Mouse (Mus musculus) brown adipose tissue, adult 24 weeks (tissue): ENCODE measurements around the gene Tmem171. TPM values are rescaled to one million over a fixed set of nuclear protein-coding genes. Genes with fewer than 3 reads are reported as not detected.

Source experiments
- H3K27ac ChIP-seq: fragments of 200-500 bp; replicated peaks from 2 replicates; pipeline ENCODE4 v1.5.1; 2012; ENCODE audit warnings: low read depth, mild to moderate bottlenecking, low read length
- H3K4me1 ChIP-seq: fragments of 200-500 bp; 2 replicates; pipeline ENCODE4 v1.6.1; 2012; ENCODE audit warnings: low read length, mixed read lengths; ENCODE audit not compliant: control insufficient read depth, insufficient read depth, insufficient read length
- H3K4me3 ChIP-seq: fragments of 200-500 bp; 2 replicates; pipeline ENCODE4 v1.5.1; 2012; ENCODE audit warnings: low read depth, mild to moderate bottlenecking, low read length, moderate library complexity; ENCODE audit not compliant: insufficient read depth
- polyA plus RNA-seq: library from polyadenylated mRNA; stranded (reverse); fragments of >200 nt; gene quantifications from 2 replicates; pipeline ENCODE4 v1.2.4, GENCODE M21; 2012; ENCODE audit not compliant: missing spikeins, insufficient read depth, insufficient read length

The Tmem171 gene
- 1.2 TPM in 1 of 2 replicates, not detected in the other for polyA plus RNA-seq

GRCm38 (mm10) chr13:98694773-98695314 lies at the start of gene Tmem171:
Gene Tmem171, minus strand, starts transcription at chr13:98694834.
- no peaks in the 10 kb centered on the region; the same call in 1 of the 2 replicates for H3K4me1 ChIP-seq
- H3K4me3 ChIP-seq = peak within 1 kb of the TSS; percentile 71
- peak within 1 kb of the TSS; percentile 70 for H3K27ac ChIP-seq

DNA sequence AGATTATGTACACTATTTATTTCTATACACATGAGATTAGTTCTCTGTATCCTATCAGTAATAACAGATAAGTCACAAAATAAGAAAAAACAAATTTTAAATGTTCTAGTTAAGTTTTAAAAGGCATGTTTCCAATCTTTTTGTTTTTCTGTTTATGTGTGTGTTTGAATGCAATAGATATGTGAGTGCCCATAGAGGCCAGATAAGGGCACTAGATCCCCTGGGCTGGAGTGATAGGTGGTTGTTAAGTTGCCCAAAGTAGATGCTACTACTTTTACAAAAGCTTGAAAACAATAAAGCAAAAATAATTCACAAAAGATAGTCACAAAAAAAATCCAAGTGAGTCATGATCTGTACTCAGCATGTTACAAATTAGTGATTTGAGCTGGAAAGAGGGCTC lies 49.2 kb upstream of the Tmem171 start:
- Histone ChIP-seq H3K4me3 (no peak overlapping the region), H3K4me1 (no peaks in the 10 kb centered on the region), H3K27ac (no peak overlapping the region)

DNA sequence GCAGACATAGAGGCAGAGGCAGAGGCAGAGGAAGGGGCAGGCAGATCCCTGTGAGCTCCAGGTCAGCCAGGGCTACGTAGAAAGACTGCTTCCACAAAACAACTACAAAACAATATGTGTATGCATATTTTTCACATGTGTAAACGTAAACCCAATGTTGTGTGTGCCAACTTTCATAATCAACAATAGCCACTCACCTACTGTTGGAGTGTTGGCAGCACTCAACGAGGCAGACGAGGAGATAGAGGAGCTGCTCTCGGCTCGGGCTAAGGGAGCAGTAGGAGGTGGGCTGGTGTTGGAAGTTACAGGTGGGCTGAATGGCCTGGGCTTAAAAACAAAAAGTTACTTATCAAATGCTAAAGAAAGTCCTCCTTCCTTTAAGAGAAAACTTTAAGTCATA lies 48.6 kb upstream of the Tmem171 start:
- Histone ChIP-seq H3K27ac (no peak overlapping the region), H3K4me1 (no peaks in the 10 kb centered on the region), H3K4me3 (no peak overlapping the region)

DNA sequence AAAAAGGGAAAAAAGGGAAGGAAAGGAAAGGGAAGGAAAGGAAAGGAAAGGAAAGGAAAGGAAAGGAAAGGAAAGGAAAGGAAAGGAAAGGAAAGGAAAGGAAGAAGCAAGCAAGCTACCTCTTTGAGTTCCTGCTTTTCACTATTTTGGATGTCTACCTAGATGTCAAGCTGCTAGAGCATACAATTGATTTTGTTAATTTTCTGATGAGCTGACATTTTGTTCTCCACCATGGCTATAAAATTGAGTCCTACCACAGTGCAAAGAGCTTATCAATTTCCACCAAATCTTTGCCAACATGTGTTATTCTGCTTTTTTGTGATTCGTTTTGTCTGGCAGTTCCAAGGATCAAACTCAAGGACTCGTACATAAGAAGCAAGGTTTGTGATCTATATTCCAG lies 43.6 kb upstream of the Tmem171 start:
- H3K4me3 ChIP-seq = no peak overlapping the region
- no peak overlapping the region for H3K27ac ChIP-seq

DNA sequence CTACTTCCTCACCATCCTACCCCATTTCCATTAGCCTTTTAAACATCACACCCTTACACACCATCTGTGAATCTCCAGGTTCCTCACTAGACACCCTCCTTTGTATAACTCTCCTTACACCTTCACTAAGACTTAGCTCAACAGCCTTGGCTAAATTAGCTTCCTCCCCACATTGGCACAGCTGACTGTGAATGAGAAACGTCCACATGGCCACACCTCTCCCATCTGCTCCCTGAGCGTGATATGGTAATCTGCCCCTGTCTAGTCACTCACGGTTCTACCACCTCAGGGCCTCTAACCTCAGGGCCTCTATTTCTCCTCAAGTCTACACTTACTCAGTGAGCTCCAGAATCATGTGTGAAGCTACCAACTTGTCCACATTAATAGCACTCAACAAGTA lies 38.7 kb upstream of the Tmem171 start:
- no peak overlapping the region for H3K4me3 ChIP-seq
- H3K4me1 ChIP-seq = no peaks in the 10 kb centered on the region
- no peak overlapping the region for H3K27ac ChIP-seq

More for the DNA sequence above, 43.6 kb upstream of the Tmem171 start:
- H3K4me1 ChIP-seq = no peaks in the 10 kb centered on the region

DNA sequence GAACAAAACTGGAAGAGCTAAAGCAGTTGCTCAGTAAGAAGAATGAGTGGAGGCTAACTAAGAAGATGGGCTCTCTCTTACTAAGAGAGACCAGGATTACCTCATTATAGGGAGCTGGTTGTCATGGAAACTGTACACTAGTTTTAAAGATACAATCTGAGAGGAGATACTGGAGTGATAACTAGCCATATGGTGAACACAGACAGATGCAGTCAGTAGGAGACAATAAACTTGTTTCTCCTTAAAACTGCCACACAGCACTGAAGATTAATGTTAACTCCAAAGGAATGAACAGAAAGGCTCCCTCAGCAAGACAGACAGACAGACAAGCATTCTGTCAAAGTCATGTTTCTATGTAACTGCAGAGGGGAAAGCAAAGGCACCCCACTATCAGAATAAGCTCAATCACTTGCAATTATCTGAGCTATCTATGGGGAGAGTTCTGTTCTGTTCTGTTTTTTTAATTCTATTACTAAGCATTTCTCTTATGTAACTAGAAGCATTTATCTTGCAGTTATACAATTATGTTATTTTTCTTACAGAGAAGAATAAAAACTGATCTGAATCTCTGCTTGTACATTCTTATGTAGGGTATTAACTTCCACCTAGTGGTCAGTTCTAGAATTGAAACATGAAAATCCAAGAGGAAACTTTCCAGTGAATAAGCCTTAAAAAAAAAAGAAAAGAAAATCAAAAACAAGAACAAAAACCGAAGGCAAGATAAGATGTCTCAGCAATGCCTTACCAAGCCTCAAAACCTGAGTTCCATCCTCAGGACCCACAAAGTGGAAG lies 34.8 kb upstream of the Tmem171 start:
- Histone ChIP-seq H3K27ac (no peak overlapping the region), H3K4me1 (no peaks in the 10 kb centered on the region), H3K4me3 (no peak overlapping the region)

DNA sequence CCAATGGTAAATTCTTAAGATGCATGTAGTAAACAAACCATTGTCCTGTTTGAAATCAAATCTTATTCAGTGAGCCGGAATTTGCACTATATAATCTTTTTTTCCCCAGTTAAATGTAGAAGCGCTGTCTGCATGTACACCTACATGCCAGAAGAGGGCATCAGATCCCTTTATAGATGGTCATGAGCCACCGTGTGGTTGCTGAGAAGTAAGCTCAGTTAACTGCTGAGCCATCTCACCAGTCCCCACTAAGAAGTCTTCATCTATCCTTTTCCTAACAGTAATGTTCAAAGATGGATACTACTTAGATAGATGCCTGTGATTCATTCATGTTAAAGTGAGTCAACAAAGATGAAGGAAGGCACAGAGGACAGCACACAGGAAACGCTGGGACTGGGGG lies 31.9 kb upstream of the Tmem171 start:
- no peaks in the 10 kb centered on the region for H3K4me1 ChIP-seq
- H3K4me3 ChIP-seq = no peak overlapping the region
- no peak overlapping the region for H3K27ac ChIP-seq

DNA sequence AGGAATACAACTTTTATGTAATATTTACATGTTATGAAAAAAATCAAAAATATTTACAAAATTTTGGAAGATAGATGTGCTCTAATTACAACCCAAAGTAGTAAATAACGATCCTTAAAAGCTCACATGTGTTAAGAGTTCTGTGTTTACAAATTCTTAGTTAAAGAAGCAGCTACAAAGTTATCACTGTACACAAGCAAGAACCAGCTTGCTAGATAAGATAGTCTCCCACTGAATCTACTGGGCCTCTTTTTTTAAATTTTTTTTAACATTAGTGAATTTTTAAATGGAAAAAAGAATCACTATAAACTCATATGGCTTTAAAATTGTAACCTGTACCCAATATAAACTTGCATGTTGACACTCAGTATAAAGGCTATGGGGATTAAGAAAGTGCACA lies 28.8 kb upstream of the Tmem171 start:
- H3K27ac ChIP-seq = no peak overlapping the region
- no peaks in the 10 kb centered on the region for H3K4me1 ChIP-seq

DNA sequence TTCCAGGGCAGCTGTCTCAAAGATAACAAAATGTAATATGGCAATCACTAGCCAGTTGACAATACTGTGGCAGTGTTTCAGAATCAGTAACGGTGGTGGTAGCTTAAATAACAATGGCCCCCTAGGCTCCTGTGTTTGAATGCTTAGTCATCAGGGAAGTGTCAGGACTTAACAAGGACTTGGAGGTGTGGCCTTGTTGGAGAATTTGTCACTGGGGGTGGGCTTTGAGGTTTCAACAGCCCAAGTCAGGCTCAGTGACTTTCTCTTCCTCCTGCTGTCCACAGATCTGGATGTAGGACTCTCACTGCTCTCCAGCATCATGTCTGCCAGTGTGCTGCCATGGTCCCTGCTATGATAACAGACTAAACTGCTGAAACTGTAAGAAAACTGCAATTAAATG lies 27.7 kb upstream of the Tmem171 start:
- Histone ChIP-seq H3K4me1 (no peaks in the 10 kb centered on the region), H3K4me3 (no peak overlapping the region), H3K27ac (no peak overlapping the region)

More for the DNA sequence above, 28.8 kb upstream of the Tmem171 start:
- H3K4me3 ChIP-seq = no peak overlapping the region

DNA sequence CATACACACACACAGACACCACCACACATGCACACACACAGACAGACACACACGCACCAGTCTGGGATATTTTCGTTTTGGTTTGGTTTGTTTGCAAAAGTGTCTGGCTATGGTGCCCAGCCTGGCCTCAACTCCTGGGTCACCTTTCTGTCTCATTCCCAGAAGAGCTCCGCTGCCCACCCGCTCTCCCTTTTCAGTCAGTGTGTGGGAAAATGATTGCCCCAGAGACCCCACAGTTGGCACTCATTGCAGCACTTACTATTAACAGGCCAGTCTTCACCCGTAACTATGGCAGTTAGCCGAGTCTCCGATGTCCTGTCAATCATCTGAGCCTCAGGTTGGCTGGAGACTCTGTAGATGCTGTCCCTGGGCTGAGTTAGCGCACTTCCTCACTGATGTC lies 21.5 kb upstream of the Tmem171 start:
- Histone ChIP-seq H3K4me1 (no peaks in the 10 kb centered on the region), H3K4me3 (no peak overlapping the region), H3K27ac (no peak overlapping the region)

GRCm38 (mm10) chr13:98715443-98715990 lies 20.9 kb upstream of the Tmem171 start:
- Histone ChIP-seq H3K4me1 (no peaks in the 10 kb centered on the region), H3K4me3 (no peak overlapping the region)

DNA sequence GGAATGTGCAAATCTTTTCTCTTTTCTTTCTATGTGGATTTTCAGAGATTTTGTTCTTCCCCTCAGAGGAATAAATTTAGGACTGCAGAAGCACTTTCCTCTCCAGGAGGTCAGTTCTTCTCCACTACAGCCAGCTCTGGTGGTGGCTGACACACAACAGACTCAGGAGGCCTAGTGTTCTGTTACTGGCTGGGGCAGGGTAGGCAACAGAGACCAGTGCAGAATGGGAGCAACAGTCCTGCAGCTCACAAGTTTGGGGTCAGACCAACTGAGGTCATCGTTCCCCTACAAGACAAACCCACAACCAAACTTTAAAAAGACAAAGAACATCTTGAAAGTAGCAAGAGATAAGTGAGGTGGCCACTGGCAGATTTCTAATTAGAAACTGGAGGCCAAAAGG lies 16.0 kb upstream of the Tmem171 start:
- Histone ChIP-seq H3K27ac (no peak overlapping the region), H3K4me3 (no peak overlapping the region), H3K4me1 (no peaks in the 10 kb centered on the region)

More at GRCm38 (mm10) chr13:98715443-98715990, 20.9 kb upstream of the Tmem171 start:
- no peak overlapping the region for H3K27ac ChIP-seq

GRCm38 (mm10) chr13:98710236-98710635 lies 15.6 kb upstream of the Tmem171 start:
- Histone ChIP-seq H3K27ac (no peak overlapping the region), H3K4me3 (no peak overlapping the region), H3K4me1 (no peaks in the 10 kb centered on the region)

DNA sequence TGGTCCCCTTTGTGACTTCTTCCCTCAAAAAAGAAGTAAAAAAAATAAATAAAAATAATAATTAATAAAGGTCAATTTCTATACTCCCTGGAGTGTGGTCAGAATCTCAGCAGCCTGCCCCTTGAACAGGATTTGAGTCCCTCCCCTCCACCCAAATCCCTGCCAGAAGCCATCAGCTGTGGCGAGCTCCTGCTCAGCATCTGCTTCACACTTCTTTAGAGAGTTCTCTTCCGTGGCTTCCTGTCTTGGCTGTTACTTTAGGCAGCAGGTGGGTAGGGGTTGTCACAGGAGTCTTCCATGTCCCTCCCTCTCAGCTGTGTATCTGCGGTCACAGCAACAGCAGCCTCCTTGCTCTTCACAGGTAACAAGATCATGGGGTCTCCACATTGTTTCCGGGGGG lies 10.9 kb upstream of the Tmem171 start:
- Histone ChIP-seq H3K4me1 (no peaks in the 10 kb centered on the region), H3K4me3 (no peak overlapping the region), H3K27ac (no peak overlapping the region)

DNA sequence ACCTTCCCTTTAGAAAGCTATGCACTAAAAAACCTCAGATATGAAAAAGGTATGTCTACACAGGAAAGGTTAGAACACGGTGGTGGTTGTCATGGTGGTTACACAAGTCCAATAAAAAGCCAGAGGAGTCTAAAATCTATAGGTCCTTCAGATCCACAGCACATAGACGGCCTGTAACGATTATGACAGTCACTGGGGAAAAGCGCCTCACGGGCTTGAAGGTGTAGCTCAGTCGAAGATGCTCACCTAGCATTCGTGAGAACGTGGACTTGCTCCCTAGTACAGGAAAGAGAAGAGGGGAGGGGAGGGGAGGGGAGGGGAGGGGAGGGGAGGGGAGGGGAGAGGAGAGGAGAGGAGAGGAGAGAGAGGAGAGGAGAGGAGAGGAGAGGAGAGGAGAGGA lies 9.2 kb upstream of the Tmem171 start:
- no peaks in the 10 kb centered on the region for H3K4me1 ChIP-seq
- no peak overlapping the region for H3K4me3 ChIP-seq
- H3K27ac ChIP-seq = no peak overlapping the region

- Histone ChIP-seq H3K4me3 (no peak overlapping the region), H3K4me1 (no peaks in the 10 kb centered on the region), H3K27ac (no peak overlapping the region)
Measured at GRCm38 (mm10) chr13:98702361-98702760, 7.7 kb upstream of the Tmem171 start.
